Mouse (Mus musculus) liver, embryonic 12.5 days (tissue): Measurements from ENCODE around the gene Wdr44. TPM values are rescaled to one million over a fixed set of nuclear protein-coding genes. Genes with fewer than 3 reads are reported as not detected.

Experiments used
- ATAC-seq: fragments of 200-750 bp; cut with Nextera tagmentation; 2 replicates; pipeline ENCODE4 v1.8.0; 2017; ENCODE audit warnings: moderate number of reproducible peaks, mild to moderate bottlenecking, moderate library complexity
- H3K27ac ChIP-seq: fragments of 300-500 bp; sonication (generic); 2 replicates; pipeline ENCODE4 v1.5.1; 2016; ENCODE audit warnings: mild to moderate bottlenecking
- H3K27me3 ChIP-seq: fragments of 300-500 bp; sonication (generic); replicated peaks from 2 replicates; pipeline ENCODE4 v1.6.1; 2016; ENCODE audit warnings: mild to moderate bottlenecking, moderate library complexity
- H3K36me3 ChIP-seq: fragments of 300-500 bp; sonication (generic); 2 replicates; pipeline ENCODE4 v1.6.1; 2016; ENCODE audit warnings: mild to moderate bottlenecking, moderate library complexity
- H3K4me1 ChIP-seq: fragments of 300-500 bp; sonication (generic); 2 replicates; pipeline ENCODE4 v1.6.1; 2016
- H3K4me2 ChIP-seq: fragments of 300-500 bp; sonication (generic); 2 replicates; pipeline ENCODE4 v1.6.1; 2016; ENCODE audit warnings: mild to moderate bottlenecking, moderate library complexity
- H3K4me3 ChIP-seq: fragments of 300-500 bp; sonication (generic); 2 replicates; pipeline ENCODE4 v1.5.1; 2016; ENCODE audit warnings: mild to moderate bottlenecking, moderate library complexity
- H3K9ac ChIP-seq: fragments of 300-500 bp; sonication (generic); 2 replicates; pipeline ENCODE4 v1.6.1; 2016; ENCODE audit warnings: mild to moderate bottlenecking, moderate library complexity
- H3K9me3 ChIP-seq: fragments of 300-500 bp; sonication (generic); replicated peaks from 2 replicates; pipeline ENCODE4 v1.6.1; 2016; ENCODE audit warnings: mild to moderate bottlenecking, moderate library complexity
- WGBS: fragments of 180-500 bp; shearing (Covaris S2); methylation state at CpG from one replicate; pipeline ENCODE4 v1.1.7; 2016; ENCODE audit not compliant: insufficient replicate concordance; 5-methylcytosine and 5-hydroxymethylcytosine counted together
- polyA plus RNA-seq: library from polyadenylated mRNA; unstranded; fragments of >200 nt; fragmentation: Nextera tagmentation; extraction: Ambion mirVana; gene quantifications from 2 replicates; pipeline ENCODE4 v1.2.1, GENCODE M21; 2016

The Wdr44 gene
- 6.4 and 6.8 TPM in 2 replicates for polyA plus RNA-seq

- Histone ChIP-seq H3K36me3 (no peaks in the 10 kb centered on the region), H3K4me1 (peaks cover 9% of the 10 kb centered on the region; the same call in 1 of the 2 replicates), H3K27ac (peak within 1 kb of the TSS; percentile 98), H3K9me3 (no peaks in the 10 kb centered on the region), H3K4me3 (peak within 1 kb of the TSS; percentile 73), H3K4me2 (peak within 1 kb of the TSS; percentile 62), H3K27me3 (no peaks in the 10 kb centered on the region; the same call in 1 of the 2 replicates), H3K9ac (peak within 1 kb of the TSS; percentile 83)
- ATAC-seq = peak; percentile 99
- WGBS = 3% methylated on average over 51 of the region's 51 CpGs
Measured at GRCm38 (mm10) chrX:23692722-23693442, at the start of gene Wdr44. TSS of gene Wdr44 (plus strand) at chrX:23693051.

- Histone ChIP-seq H3K4me3 (no peak overlapping the region), H3K4me1 (no peaks in the 10 kb centered on the region), H3K36me3 (no peaks in the 10 kb centered on the region), H3K9me3 (no peaks in the 10 kb centered on the region), H3K27me3 (no peaks in the 10 kb centered on the region), H3K27ac (no peak overlapping the region), H3K4me2 (no peak overlapping the region), H3K9ac (no peak overlapping the region)
- WGBS = 68% methylated on average over 1 of the region's 1 CpGs
- no peak for ATAC-seq
Measured at GRCm38 (mm10) chrX:23648371-23648770, 44.5 kb upstream of the Wdr44 start.

GRCm38 (mm10) chrX:23662216-23662615 lies 30.6 kb upstream of the Wdr44 start:
- H3K27ac ChIP-seq = no peak overlapping the region
- no peaks in the 10 kb centered on the region for H3K9me3 ChIP-seq
- no peak for ATAC-seq

GRCm38 (mm10) chrX:23673193-23673592 lies 19.7 kb upstream of the Wdr44 start:
- Histone ChIP-seq H3K27ac (no peak overlapping the region), H3K27me3 (no peaks in the 10 kb centered on the region), H3K4me1 (no peaks in the 10 kb centered on the region), H3K9ac (no peak overlapping the region), H3K4me3 (no peak overlapping the region), H3K9me3 (no peaks in the 10 kb centered on the region), H3K36me3 (no peaks in the 10 kb centered on the region), H3K4me2 (no peak overlapping the region)
- ATAC-seq = no peak
- WGBS = 63% methylated on average over 2 of the region's 2 CpGs

More at GRCm38 (mm10) chrX:23662216-23662615, 30.6 kb upstream of the Wdr44 start:
- Histone ChIP-seq H3K4me3 (no peak overlapping the region), H3K9ac (no peak overlapping the region), H3K27me3 (no peaks in the 10 kb centered on the region), H3K36me3 (no peaks in the 10 kb centered on the region), H3K4me1 (no peaks in the 10 kb centered on the region), H3K4me2 (no peak overlapping the region)
- 58% methylated on average over 1 of the region's 1 CpGs for WGBS

GRCm38 (mm10) chrX:23675450-23675849 lies 17.4 kb upstream of the Wdr44 start:
- Histone ChIP-seq H3K27ac (no peak overlapping the region), H3K27me3 (no peaks in the 10 kb centered on the region), H3K9me3 (no peaks in the 10 kb centered on the region), H3K9ac (no peak overlapping the region), H3K4me2 (no peak overlapping the region), H3K4me1 (no peaks in the 10 kb centered on the region), H3K4me3 (no peak overlapping the region), H3K36me3 (no peaks in the 10 kb centered on the region)
- ATAC-seq = no peak
- WGBS = 31% methylated on average over 1 of the region's 1 CpGs

- Histone ChIP-seq H3K4me3 (no peak overlapping the region), H3K27me3 (no peaks in the 10 kb centered on the region), H3K27ac (no peak overlapping the region), H3K36me3 (no peaks in the 10 kb centered on the region), H3K4me1 (no peaks in the 10 kb centered on the region), H3K9ac (no peak overlapping the region), H3K4me2 (no peak overlapping the region), H3K9me3 (no peaks in the 10 kb centered on the region)
- ATAC-seq = no peak
- WGBS = 52% methylated on average over 2 of the region's 2 CpGs
Measured at GRCm38 (mm10) chrX:23676583-23676982, 16.3 kb upstream of the Wdr44 start.

- no peak for ATAC-seq
- H3K36me3 ChIP-seq = no peaks in the 10 kb centered on the region
- 47% methylated on average over 2 of the region's 2 CpGs for WGBS
- H3K27me3 ChIP-seq = no peaks in the 10 kb centered on the region
- H3K9ac ChIP-seq = no peak overlapping the region
- H3K4me3 ChIP-seq = no peak overlapping the region
- H3K27ac ChIP-seq = no peak overlapping the region
- no peaks in the 10 kb centered on the region for H3K4me1 ChIP-seq
- no peak overlapping the region for H3K4me2 ChIP-seq
- no peaks in the 10 kb centered on the region for H3K9me3 ChIP-seq
Measured at GRCm38 (mm10) chrX:23677511-23677910, 15.3 kb upstream of the Wdr44 start.

GRCm38 (mm10) chrX:23692336-23692721 lies 522 bp upstream of the Wdr44 start:
- peak overlapping the region; percentile 41 for H3K9ac ChIP-seq
- H3K36me3 ChIP-seq = no peaks in the 10 kb centered on the region
- H3K27ac ChIP-seq = peak overlapping the region; percentile 72
- no peaks in the 10 kb centered on the region; the same call in 1 of the 2 replicates for H3K27me3 ChIP-seq
- no peaks in the 10 kb centered on the region for H3K9me3 ChIP-seq
- 8% methylated on average over 5 of the region's 5 CpGs for WGBS
- H3K4me2 ChIP-seq = peak overlapping the region; percentile 62
- peaks cover 3% of the 10 kb centered on the region; the same call in 1 of the 2 replicates for H3K4me1 ChIP-seq
- H3K4me3 ChIP-seq = peak overlapping the region; percentile 73
- peak; percentile 8; the same call in 1 of the 2 replicates for ATAC-seq

- Histone ChIP-seq H3K9me3 (no peaks in the 10 kb centered on the region), H3K36me3 (no peaks in the 10 kb centered on the region), H3K9ac (peak overlapping the region; percentile 83), H3K4me2 (peak overlapping the region; percentile 61), H3K4me3 (peak overlapping the region; percentile 73), H3K27ac (peak overlapping the region; percentile 98), H3K27me3 (no peaks in the 10 kb centered on the region; the same call in 1 of the 2 replicates), H3K4me1 (peaks cover 12% of the 10 kb centered on the region; the same call in 1 of the 2 replicates)
- WGBS = 6% methylated on average over 27 of the region's 28 CpGs
- no peak; the same call in 1 of the 2 replicates for ATAC-seq
Measured at GRCm38 (mm10) chrX:23693443-23694400, 871 bp downstream of the Wdr44 start.

GRCm38 (mm10) chrX:23694588-23694987 lies 1.7 kb downstream of the Wdr44 start:
- peak overlapping the region; percentile 83; the same call in 1 of the 2 replicates for H3K9ac ChIP-seq
- ATAC-seq = no peak
- H3K4me3 ChIP-seq = peak overlapping the region; percentile 73

GRCm38 (mm10) chrX:23695109-23695508 lies 2.3 kb downstream of the Wdr44 start:
- Histone ChIP-seq H3K4me2 (peak overlapping the region; percentile 41), H3K4me3 (peak overlapping the region; percentile 13; the same call in 1 of the 2 replicates), H3K36me3 (no peaks in the 10 kb centered on the region), H3K27ac (no peak overlapping the region), H3K9ac (no peak overlapping the region), H3K9me3 (no peaks in the 10 kb centered on the region), H3K4me1 (peaks cover 19% of the 10 kb centered on the region), H3K27me3 (no peaks in the 10 kb centered on the region; the same call in 1 of the 2 replicates)
- no peak for ATAC-seq

More at GRCm38 (mm10) chrX:23694588-23694987, 1.7 kb downstream of the Wdr44 start:
- Histone ChIP-seq H3K36me3 (no peaks in the 10 kb centered on the region), H3K27ac (peak overlapping the region; percentile 98; the same call in 1 of the 2 replicates), H3K4me2 (peak overlapping the region; percentile 61), H3K9me3 (no peaks in the 10 kb centered on the region), H3K27me3 (no peaks in the 10 kb centered on the region; the same call in 1 of the 2 replicates), H3K4me1 (peaks cover 19% of the 10 kb centered on the region)
- WGBS = 46% methylated on average over 3 of the region's 3 CpGs
